Mouse (Mus musculus) embryo, embryonic 10.5 days (tissue): ENCODE measurements at regions not wholly inside any gene's neighbourhood (a gene's known extent, or its start where the extent isn't known, plus 50 kb on each side); places are given as distances from the start of the nearest gene placed in this dataset.

ENCODE experiments used
- DNase-seq: peaks from one replicate; pipeline ENCODE4 v3.0.0-alpha.2; 2015; ENCODE audit warnings: low spot score

DNA sequence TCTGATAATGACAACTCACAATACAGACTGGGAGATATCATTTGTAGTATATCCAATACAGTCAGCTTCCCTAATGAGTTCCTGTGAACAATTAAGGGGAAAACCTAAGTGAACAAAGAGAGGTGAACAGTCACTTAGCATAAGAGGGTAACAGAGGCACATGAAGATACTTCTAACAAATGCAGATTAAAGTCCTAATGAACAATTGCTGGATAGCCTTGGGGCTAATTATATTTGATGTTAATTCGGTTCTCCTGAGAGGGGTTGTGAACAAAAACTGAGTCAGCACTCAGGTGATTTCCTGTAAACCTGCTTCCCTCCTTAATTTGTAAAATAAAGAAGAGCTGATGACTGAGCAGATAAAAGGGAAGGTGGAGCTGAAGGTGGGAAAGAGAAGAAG lies 1672.1 kb downstream of the 4930444P10Rik start:
- no peak for DNase-seq

DNA sequence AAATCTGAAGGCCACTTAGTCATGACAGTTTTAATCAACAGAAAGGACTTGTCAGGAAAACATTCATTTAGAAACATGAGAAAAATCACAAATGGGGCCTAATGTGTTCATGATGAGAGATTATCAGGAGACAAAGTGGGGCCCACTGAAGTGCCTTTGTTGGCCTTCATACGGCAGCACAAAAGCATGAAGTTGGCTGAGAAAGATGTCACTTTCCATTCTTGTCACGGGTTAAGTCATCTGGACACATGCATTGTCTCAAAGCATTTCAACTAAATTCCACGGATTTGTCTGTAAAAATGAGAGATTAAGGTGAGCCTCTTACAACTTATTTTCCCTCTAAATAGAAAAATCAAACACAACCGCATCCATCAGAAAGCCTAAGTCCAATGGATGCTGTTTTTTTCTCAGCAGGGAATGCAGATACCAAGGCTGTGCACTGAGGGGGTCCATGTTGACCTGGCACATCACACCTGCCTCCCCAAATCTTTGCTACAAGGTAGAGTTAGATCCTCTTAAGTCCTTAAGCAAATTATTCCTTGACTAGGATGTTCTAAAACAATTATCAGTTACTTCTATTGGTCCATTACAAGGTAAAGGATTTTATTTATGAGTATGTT lies 1679.2 kb downstream of the 4930444P10Rik start:
- DNase-seq: no peak

DNA sequence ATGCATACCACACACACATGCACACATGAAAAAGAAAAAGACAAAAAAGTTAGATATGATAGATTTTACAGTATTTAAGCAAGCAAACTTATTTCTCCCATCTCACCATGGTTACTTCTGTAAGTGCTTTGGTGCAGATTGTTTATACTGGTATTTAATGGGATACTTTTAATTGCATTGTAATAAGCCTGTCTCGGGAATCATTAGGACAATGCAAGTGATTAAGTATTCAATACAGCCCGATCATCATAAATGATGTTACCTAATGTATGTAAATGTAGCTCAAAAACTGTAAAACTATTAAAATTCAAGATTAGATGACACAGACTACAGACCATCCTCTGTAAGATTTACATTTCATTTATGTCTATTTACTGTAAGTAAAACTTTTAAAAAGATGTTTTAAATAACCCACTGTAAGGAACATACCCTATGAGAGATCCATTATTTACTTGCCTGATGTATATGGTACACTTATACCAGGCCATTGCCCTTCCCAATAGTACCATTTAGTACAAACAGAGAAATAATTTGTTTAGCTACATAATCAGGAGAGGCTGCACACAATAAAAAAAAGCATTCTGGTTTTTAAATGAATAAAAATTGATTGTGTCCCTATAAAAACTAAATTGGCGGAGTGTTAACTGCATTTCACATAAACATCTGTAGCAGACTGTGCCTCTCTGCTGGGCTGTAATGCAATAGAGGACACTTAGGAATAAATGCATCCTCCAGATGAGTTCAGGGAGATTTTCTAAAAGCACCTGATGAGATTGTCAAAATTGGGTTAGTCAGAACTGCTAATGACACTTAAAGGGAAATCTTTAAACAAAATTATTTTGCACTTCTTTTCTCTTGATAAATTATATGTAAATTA lies 1722.9 kb downstream of the 4930444P10Rik start:
- no peak for DNase-seq

DNA sequence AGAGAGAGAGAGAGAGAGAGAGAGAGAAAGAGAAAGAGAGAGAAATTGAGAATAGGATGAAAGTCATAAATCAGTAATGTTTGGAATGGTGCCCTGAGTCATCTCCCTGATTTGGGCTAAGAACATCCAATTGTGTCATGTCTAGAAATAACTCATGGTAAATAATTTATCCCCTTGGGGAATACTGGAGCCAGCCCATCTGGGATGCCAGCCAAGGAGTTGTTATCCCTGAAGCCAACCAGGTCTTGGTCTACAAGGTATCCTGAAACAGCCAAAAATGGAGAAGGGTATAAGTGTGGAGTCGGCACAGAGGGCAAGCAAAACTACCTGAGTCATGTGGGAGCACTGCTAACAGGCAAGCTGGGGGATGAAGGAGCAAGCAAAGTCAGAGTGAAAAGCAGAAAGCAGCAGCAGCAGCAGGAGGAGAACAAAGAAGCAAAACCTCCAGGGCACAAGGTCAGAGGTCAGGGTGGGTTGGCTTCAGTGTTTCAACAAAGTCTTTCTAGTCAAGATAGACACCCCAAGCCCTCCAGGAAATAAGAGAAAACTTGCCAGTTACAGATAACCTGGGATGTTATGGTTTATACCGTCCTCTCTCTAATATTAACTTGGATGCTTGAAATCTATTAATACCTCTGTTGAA lies 1733.0 kb downstream of the 4930444P10Rik start:
- DNase-seq: peak; percentile 57
